Mouse (Mus musculus): ENCODE data around the gene Efcab9. TPM values are rescaled to one million over a fixed set of nuclear protein-coding genes. Genes with fewer than 3 reads are reported as not detected.

Gene Efcab9
- total and polyA plus RNA-seq, 3 experiments = 0.66 to 1.8 TPM; not detected in 1

GRCm38 (mm10) chr11:32556333-32556990, 24.6 kb upstream of the Efcab9 start:
- DNase-seq = no peak

GRCm38 (mm10) chr11:32555103-32555689, 23.3 kb upstream of the Efcab9 start:
- DNase-seq = no peak

- no peak for DNase-seq
These were observed 22.5 kb upstream of the Efcab9 start for GRCm38 (mm10) chr11:32554141-32555091.

GRCm38 (mm10) chr11:32553311-32554140, 21.6 kb upstream of the Efcab9 start:
- no peak for DNase-seq

GRCm38 (mm10) chr11:32552401-32553090, 20.7 kb upstream of the Efcab9 start:
- DNase-seq = peak; percentile 50

- DNase-seq = no peak
These were observed 19.9 kb upstream of the Efcab9 start for GRCm38 (mm10) chr11:32551579-32552297.

GRCm38 (mm10) chr11:32551056-32551455, 19.2 kb upstream of the Efcab9 start:
- DNase-seq = no peak

- no peak for DNase-seq
These were observed 18.2 kb upstream of the Efcab9 start for GRCm38 (mm10) chr11:32550102-32550501.

GRCm38 (mm10) chr11:32549236-32549635, 17.4 kb upstream of the Efcab9 start:
- no peak for DNase-seq

- DNase-seq = no peak
These were observed 16.4 kb upstream of the Efcab9 start for GRCm38 (mm10) chr11:32548240-32548639.

GRCm38 (mm10) chr11:32547391-32547947, 15.6 kb upstream of the Efcab9 start:
- no peak for DNase-seq

- peak; percentile 60 for DNase-seq
These were observed 14.6 kb upstream of the Efcab9 start for GRCm38 (mm10) chr11:32546483-32546882.

- DNase-seq = no peak
These were observed 13.7 kb upstream of the Efcab9 start for GRCm38 (mm10) chr11:32545605-32546004.

- DNase-seq = no peak
These were observed 12.6 kb upstream of the Efcab9 start for GRCm38 (mm10) chr11:32544497-32544896.

GRCm38 (mm10) chr11:32544041-32544440, 12.2 kb upstream of the Efcab9 start:
- DNase-seq = no peak

- DNase-seq = peak; percentile 45
These were observed 11.0 kb upstream of the Efcab9 start for GRCm38 (mm10) chr11:32542687-32543411.

GRCm38 (mm10) chr11:32542181-32542580, 10.3 kb upstream of the Efcab9 start:
- peak; percentile 60 for DNase-seq

GRCm38 (mm10) chr11:32540463-32540862, 8.6 kb upstream of the Efcab9 start:
- no peak for DNase-seq

GRCm38 (mm10) chr11:32539717-32540116, 7.8 kb upstream of the Efcab9 start:
- no peak for DNase-seq

Data from adrenal gland, adult 2 months (tissue).